Mouse (Mus musculus): Measurements from ENCODE around the gene Gm7073.
A peak's percentile ranks its signal among the peaks of the same experiment; 100 is the strongest.

Gm7073 gene

GRCm38 (mm10) chrX:60539149-60539548 lies at the start of gene Gm7073:
Gene Gm7073, minus strand, starts transcription at chrX:60539249.
- no peak for DNase-seq

- no peak for DNase-seq
These were observed 31.5 kb upstream of the Gm7073 start for GRCm38 (mm10) chrX:60570539-60570938.

- DNase-seq: no peak
These were observed 30.0 kb upstream of the Gm7073 start for GRCm38 (mm10) chrX:60569047-60569446.

- no peak for DNase-seq
These were observed 16.2 kb upstream of the Gm7073 start for GRCm38 (mm10) chrX:60555242-60555641.

DNA sequence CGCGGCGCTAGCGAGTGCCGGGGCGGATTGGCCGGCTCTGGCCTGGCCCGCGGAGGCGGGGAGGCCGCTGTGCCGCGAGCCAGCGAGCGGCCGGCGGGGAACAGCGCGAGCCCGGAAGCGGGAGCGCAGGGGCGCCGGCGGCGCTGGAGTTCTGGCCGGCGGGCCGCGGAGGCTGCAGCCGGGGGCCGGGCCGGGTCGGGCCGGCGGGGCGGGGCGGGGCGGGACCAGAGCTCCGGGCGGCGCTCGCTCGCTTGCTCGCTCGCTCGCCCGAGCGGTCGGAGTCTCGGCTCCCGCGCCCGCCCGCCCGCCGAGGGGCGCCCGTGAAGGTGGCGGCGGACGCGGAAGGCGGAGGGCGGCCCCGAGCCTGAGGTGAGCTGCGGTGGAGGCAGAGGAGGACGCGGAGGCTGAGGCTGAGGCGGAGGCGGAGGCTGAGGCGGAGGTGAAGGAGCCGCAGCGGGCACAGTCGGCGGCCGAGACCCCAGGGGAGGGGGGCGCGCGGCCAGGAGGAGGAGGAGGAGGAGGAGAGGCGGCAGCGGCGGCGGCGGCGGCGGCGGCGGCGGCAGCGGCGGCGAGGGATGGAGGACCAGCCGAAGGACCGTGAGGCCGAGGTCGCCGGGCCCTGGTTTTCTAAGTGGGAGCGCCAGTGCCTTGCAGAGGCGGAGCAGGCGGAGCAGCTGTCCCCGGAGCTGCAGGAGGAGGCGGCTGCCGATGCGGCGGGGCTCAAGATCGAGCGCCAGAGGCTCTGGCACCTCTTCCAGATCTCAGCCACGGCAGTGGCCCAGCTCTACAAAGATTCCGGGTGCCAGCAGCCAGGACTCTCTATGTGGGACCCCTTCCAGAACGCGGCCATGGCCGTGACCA lies 8.6 kb upstream of the Gm7073 start:
- peak; percentile 37 to 62 for DNase-seq

DNA sequence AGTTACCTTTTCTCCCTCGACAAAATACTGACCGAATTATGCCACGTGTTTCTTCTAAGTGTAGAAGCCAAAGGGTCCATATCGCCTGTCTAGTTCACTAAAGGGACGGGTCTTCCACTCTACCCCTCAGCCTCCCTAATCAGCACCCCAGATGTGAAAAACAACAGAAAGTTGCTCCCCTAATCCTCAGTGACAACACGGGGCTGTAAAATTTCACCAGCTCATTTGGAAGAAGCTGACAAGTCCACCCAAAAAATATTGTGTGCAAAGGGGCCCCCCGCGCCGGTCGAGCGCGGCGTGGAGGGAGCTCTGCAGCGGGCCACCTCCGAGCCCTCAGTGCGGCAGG lies 8.0 kb upstream of the Gm7073 start:
- no peak for DNase-seq

- no peak for DNase-seq
These were observed 6.9 kb upstream of the Gm7073 start for GRCm38 (mm10) chrX:60545906-60546305.

- no peak for DNase-seq
These were observed 6.4 kb upstream of the Gm7073 start for GRCm38 (mm10) chrX:60545444-60545843.

DNA sequence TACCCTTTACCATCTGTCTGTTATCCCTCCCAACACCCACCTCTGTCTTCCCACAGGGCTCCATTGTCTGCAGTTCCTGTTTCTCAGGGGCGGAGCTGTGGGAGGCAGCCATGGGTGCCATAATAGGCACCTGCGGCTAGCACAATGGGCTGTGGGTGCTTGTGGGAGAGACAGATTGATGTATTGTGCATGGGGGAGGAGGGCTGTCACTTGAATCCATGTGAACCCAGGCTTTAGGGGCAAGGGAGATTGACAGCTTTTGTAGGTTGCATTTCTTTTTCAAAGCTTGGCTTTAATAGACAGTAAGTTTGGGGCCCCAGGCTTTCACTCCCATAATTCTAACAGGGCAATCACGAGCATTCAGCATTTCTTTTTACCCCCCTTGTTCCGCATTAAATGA lies 5.0 kb upstream of the Gm7073 start:
- DNase-seq: no peak

DNA sequence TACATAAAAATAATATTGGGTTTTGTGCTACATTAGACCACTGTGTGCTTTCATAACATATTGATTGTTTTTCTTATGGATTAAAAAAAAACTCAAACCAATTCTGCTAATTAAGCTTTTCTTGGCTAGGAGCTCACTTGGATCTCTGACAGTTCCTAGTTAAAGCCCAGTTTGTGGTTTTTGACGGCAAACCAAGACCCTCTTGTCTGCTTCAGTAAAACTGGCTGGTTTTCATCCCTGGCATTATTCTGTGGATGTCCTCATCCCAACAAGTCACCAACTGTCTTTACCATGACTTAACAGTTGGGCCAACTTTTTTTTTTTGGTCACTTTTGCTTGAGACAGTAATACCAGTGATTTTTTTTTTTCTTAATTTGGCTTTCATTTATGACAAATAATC lies 3.9 kb upstream of the Gm7073 start:
- DNase-seq: no peak

DNA sequence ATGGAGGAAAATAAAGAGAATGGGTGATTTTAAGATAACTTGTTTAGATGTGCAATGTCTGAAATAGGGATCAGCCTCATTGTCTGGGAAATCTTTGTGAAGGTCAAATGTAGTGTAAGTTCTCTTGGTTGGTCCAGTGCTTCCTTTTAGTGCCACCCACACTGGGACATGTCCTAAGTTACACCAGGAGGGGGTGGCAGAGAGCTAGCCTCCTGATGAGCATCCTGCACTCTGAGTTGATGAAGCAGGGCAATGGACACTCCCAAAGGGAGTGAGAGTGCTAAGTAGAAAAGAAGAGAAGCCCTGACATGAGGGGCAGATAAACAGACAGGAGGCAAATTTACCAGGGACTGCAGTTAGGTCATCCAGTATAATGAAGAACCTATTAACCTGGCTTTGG lies 35.1 kb downstream of the Gm7073 start:
- peak; percentile 6 to 14 for DNase-seq

- no peak for DNase-seq
These were observed 41.3 kb downstream of the Gm7073 start for GRCm38 (mm10) chrX:60497750-60498149.

DNA sequence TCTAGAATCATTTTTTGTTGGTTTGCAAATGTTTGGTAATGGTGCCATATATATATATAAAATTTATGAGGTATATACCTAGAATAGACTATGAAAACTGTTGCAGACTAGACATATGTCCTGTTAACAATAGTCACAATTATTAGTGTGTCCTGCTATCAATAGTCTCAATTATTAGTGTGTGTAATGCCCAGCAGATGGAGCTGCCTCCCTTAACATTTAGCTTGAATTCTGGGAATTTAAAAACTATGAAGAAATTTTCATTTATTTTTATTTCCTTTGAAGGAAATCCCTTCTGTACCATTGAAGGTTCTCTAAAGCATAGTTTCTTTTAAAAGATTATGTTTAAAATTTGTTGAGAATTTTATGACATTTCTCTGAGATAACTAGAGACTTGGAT lies 43.7 kb downstream of the Gm7073 start:
- no peak for DNase-seq

DNA sequence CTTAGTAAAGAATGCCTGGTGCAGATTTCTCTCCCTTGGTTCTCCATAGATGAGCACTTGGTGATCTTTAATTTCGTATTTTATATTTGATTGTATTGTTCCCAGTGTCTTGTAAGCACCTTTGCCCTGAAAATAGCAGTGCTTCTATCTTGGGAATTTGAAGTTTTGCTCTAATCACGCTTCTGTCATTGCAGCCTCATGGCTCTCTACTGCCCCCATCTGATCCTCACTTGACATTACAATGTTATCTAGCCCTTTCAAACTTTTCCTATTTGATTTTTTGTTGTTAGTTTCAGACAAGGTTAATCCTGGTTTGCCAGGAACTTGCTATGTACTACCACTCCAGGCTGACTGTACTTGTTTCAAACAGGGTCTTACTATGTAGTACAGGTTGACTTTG lies 75.3 kb downstream of the Gm7073 start:
- peak; percentile 2 to 5 for DNase-seq

GRCm38 (mm10) chrX:60414563-60415111 lies 124.4 kb downstream of the Gm7073 start:
- DNase-seq: no peak

DNA sequence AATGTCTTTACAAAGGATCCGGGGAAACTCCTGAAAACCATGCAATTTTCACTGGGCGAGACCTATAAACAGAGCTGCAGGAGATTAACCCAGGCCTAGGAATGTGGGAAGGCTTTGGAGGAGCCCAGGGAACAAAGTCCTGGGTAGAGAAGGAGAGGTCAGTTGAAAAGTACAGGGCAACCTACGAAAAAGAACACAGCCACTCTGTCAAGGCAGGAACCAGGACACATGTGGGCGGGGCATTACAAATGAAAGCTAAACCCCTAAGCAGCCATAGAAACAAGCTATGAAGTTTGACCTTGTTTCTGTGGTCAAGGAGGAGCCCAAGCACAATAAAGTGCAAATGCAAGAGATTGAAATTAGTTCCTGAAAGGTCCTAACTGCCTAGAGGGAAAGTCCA lies 133.4 kb downstream of the Gm7073 start:
- no peak for DNase-seq

DNA sequence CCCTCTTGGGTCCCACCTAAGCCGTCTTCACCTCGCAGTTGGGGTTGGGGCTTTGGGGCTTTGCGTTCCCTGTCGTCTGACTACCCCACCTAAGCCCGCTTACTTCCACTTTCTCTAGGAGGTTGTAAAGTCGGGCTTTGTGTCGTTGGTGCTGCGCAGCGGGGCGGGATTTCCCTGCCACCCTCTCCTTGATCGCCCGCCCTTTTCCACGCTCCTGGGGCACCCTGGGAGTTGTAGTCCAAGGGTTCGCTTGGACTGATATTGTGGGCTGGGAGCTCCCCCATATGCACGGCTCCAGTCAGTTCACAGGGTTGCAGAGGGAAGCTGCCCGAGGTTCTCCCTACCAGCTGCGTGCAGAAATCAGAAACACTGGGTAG lies 134.4 kb downstream of the Gm7073 start:
- peak; percentile 85 to 91 for DNase-seq

- peak; percentile 65 to 76 for DNase-seq
These were observed 135.0 kb downstream of the Gm7073 start for GRCm38 (mm10) chrX:60403764-60404667.

DNA sequence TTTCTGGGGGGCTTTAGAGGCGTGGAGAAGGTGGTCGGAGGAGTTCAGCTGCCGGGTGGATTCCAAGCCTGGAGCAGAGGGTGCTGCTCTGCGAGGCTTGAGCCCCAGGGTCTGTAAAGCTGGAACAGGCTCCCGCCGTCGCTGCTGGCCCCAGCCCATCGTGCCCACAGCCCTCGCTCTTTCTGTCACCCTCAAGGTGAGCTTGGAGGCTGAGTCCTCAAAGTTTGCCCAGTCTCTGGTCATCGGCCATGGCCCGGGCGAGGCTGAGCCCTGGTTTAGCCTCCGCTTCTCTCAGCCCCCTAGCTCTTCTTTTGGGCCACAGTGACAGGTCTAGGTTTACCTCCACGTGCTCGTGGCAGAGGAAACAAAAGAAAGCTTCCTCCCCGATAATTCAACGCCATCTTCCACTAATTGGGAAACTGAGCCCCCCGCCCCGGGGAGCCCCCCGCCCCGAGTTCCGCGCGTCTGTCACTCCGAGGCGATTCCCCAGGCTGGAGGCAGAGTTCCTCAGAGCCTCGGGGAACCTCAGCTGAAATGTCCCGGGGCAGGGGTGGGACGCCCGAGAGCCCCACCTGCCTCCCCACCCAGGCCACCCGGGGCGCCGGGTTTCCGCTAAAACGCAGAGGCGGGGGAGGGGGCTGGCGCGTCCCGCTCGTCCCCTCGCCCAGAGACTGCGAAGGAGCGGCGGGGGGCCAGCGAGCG lies 135.8 kb downstream of the Gm7073 start:
- peak; percentile 19 to 31 for DNase-seq

GRCm38 (mm10) chrX:60394292-60394691 lies 144.8 kb downstream of the Gm7073 start:
- DNase-seq: peak; percentile 50 to 63

GRCm38 (mm10) chrX:60386852-60387251 lies 152.2 kb downstream of the Gm7073 start:
- no peak for DNase-seq
